Mouse (Mus musculus): Measurements from ENCODE around the gene Gpr37l1. TPM values are rescaled to one million over a fixed set of nuclear protein-coding genes. Genes with fewer than 3 reads are reported as not detected.

Gpr37l1 gene
- polyA plus RNA-seq, 1 experiment from 2014 or later = 0.71 TPM

DNA sequence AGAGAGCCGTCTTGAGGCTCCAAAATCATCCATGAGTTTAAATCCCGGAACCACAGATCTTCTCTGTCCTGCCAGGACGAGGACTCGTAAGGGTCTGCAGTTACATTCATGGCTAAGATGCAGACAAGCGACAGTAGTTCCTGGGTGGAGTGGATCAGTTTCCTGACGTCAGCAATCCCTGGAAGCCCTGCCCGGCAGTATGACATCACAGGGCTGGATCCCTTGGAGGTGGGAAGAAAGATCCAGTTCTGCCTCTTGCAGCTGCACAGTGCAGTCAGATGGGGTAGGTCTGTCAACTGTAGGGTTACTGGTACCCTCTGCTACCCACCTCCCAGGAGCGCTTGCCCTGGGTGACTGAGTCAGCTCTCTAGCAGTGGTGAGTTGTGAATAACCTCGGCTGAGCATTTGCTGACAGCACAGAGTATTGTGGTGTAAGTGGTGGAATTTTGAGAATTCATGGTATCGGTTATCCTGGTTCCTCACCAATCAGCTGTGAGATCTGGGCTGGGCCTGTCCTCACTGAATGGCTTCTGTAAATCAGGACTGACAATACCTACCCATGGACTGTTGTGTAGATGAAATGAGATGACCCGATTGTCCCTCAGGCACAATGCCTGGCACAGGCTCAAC, 16.6 kb upstream of the Gpr37l1 start:
- 61% methylated on average over 11 of the region's 11 CpGs for WGBS
- Histone ChIP-seq H3K9me3 (ENCODE audit: control insufficient read depth, low read length) (no peaks in the 10 kb centered on the region), H3K27me3 (replicated peaks; ENCODE audit: control insufficient read depth, insufficient read depth, low read length) (no peaks in the 10 kb centered on the region), H3K27ac (ENCODE audit: low read length) (peak overlapping the region; percentile 88), H3K4me1 (ENCODE audit: control insufficient read depth, insufficient read depth, low read length) (peaks cover 33% of the 10 kb centered on the region), H3K36me3 (ENCODE audit: control insufficient read depth, insufficient read depth, low read length) (no peaks in the 10 kb centered on the region), H3K9ac (ENCODE audit: low read depth, low read length) (peak overlapping the region; percentile 24; the same call in 1 of the 2 replicates), H3K4me3 (ENCODE audit: low read length) (no peak overlapping the region), H3K4me2 (ENCODE audit: low read depth, low read length) (0 out of 2 replicates have a peak overlapping the region, but pooled peaks have one; percentile 4)
- peak; percentile 14; the same call in 1 of the 2 replicates for ATAC-seq

DNA sequence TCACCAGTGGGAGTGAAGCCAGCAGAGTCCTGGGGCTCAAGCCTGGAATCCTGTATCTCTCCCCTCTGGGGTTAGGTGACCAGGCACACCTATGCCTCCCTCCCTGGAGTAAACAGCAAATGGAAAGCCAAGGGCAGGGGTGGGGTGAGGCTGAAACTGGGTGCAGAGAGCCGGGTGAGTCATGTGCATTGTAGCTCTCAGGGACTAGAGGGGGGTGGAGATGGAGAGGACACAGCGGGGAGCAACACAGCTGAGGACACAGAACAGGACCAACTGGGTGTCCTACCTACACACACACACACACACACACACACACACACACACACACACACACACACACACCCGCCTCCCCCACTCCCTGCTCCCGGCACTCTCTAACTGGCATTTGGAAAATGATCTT, 16.0 kb upstream of the Gpr37l1 start:
- Histone ChIP-seq H3K4me1 (ENCODE audit: control insufficient read depth, insufficient read depth, low read length) (peaks cover 33% of the 10 kb centered on the region), H3K27me3 (replicated peaks; ENCODE audit: control insufficient read depth, insufficient read depth, low read length) (no peaks in the 10 kb centered on the region), H3K4me2 (ENCODE audit: low read depth, low read length) (peak overlapping the region; percentile 26; the same call in 1 of the 2 replicates), H3K4me3 (ENCODE audit: low read length) (no peak overlapping the region), H3K36me3 (ENCODE audit: control insufficient read depth, insufficient read depth, low read length) (no peaks in the 10 kb centered on the region), H3K9ac (ENCODE audit: low read depth, low read length) (peak overlapping the region; percentile 48), H3K27ac (ENCODE audit: low read length) (peak overlapping the region; percentile 88), H3K9me3 (ENCODE audit: control insufficient read depth, low read length) (no peaks in the 10 kb centered on the region)
- 53% methylated on average over 4 of the region's 4 CpGs for WGBS
- peak; percentile 75 for ATAC-seq

DNA sequence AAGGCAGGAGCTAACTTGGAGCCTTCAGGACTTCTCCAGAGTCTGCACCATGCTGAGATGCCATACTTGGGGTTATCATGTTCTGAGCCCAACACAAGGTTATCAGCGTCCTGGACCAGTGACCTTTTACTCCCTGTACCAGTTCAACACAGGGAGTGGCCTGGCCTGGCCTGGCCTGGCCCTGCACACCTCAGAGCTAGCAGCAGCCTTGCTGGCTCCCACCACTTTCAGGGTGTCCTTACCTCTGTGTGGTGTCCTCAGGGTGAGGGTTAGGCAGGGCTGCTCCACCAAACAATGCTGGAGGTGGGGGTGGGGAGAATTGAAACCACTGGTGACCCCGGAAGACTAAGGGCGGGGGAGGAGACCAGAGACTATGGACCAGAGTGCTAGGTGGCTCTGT, 15.5 kb upstream of the Gpr37l1 start:
- Histone ChIP-seq H3K36me3 (ENCODE audit: control insufficient read depth, insufficient read depth, low read length) (no peaks in the 10 kb centered on the region), H3K4me3 (ENCODE audit: low read length) (no peak overlapping the region), H3K9me3 (ENCODE audit: control insufficient read depth, low read length) (no peaks in the 10 kb centered on the region), H3K27ac (ENCODE audit: low read length) (peak overlapping the region; percentile 88), H3K9ac (ENCODE audit: low read depth, low read length) (peak overlapping the region; percentile 48), H3K27me3 (replicated peaks; ENCODE audit: control insufficient read depth, insufficient read depth, low read length) (no peaks in the 10 kb centered on the region), H3K4me1 (ENCODE audit: control insufficient read depth, insufficient read depth, low read length) (peaks cover 33% of the 10 kb centered on the region), H3K4me2 (ENCODE audit: low read depth, low read length) (peak overlapping the region; percentile 26; the same call in 1 of the 2 replicates)
- ATAC-seq = peak; percentile 28
- 58% methylated on average over 3 of the region's 3 CpGs for WGBS

DNA sequence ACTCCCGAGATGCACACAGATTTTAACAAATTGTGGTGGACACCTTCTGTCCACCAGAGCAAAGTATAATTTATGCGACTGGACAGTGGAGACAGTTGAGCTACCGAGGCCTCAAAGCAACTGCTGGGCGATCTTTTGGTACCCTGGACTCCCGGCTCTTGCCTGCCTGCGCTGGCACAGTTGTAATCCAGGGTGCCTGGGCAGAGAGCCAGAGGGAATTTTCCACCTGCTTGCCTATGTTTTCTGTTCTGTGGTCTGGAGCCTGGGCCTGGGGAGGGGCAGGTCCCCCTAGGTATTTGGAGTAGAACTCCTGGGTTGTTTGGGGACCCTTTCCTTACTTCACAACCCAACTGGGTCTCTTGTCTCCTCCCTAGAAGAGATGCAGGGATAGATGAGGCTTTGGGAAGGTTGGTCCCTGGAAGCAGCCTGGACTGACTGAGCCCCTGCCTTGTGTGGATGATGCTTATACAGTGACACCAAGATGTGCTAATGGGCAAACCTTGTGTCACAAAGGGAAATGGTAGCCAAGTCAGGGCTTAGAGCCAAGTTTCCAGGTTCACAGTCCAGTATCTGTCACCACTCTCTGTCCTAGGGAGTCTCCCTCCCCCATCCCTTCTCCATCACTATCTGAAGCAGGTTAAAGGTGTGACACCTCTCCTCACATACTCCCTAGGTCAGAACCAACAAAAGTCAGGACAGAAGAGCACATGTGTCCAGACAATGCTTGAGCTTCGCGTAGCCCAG, 14.6 kb upstream of the Gpr37l1 start:
- ATAC-seq = no peak
- 85% methylated on average over 8 of the region's 8 CpGs for whole genome bisulfite sequencing
- no peak overlapping the region for H3K4me2 ChIP-seq (ENCODE audit: low read depth, low read length)
- H3K9ac ChIP-seq (ENCODE audit: low read depth, low read length) = no peak overlapping the region
- H3K27me3 ChIP-seq (replicated peaks; ENCODE audit: control insufficient read depth, insufficient read depth, low read length) = no peaks in the 10 kb centered on the region
- H3K27ac ChIP-seq (ENCODE audit: low read length) = peak overlapping the region; percentile 88
- H3K9me3 ChIP-seq (ENCODE audit: control insufficient read depth, low read length) = 0 out of 2 replicates have a peak, but pooled peaks cover 4% of the 10 kb centered on the region
- no peaks in the 10 kb centered on the region for H3K36me3 ChIP-seq (ENCODE audit: control insufficient read depth, insufficient read depth, low read length)
- H3K4me1 ChIP-seq (ENCODE audit: control insufficient read depth, insufficient read depth, low read length) = peaks cover 33% of the 10 kb centered on the region
- H3K4me3 ChIP-seq (ENCODE audit: low read length) = no peak overlapping the region

DNA sequence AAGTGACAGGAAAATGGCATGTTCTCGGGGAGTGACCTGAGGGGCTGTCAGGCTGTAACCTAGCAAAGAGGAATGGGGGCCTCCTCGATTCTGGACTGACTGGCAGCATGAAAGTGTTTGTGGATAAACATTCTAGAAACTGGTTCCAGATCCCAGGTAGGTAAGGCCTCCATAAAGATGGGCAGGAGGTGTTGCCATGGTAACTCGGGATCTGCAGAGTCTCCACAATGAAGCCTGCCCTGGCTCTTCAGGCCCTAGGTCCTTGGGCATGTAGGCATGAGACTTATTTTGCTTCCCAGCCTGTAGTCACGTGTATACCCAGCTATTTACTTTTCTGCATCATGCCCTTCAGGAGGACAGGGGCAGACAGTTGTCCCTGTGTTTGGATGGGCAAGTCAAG, 13.8 kb upstream of the Gpr37l1 start:
- Histone ChIP-seq H3K4me2 (ENCODE audit: low read depth, low read length) (no peak overlapping the region), H3K4me1 (ENCODE audit: control insufficient read depth, insufficient read depth, low read length) (peaks cover 33% of the 10 kb centered on the region), H3K27ac (ENCODE audit: low read length) (peak overlapping the region; percentile 82), H3K9ac (ENCODE audit: low read depth, low read length) (no peak overlapping the region; the same call in 1 of the 2 replicates), H3K36me3 (ENCODE audit: control insufficient read depth, insufficient read depth, low read length) (no peaks in the 10 kb centered on the region), H3K9me3 (ENCODE audit: control insufficient read depth, low read length) (0 out of 2 replicates have a peak, but pooled peaks cover 4% of the 10 kb centered on the region), H3K27me3 (replicated peaks; ENCODE audit: control insufficient read depth, insufficient read depth, low read length) (no peaks in the 10 kb centered on the region), H3K4me3 (ENCODE audit: low read length) (no peak overlapping the region)
- WGBS = 60% methylated on average over 4 of the region's 4 CpGs
- ATAC-seq = no peak

DNA sequence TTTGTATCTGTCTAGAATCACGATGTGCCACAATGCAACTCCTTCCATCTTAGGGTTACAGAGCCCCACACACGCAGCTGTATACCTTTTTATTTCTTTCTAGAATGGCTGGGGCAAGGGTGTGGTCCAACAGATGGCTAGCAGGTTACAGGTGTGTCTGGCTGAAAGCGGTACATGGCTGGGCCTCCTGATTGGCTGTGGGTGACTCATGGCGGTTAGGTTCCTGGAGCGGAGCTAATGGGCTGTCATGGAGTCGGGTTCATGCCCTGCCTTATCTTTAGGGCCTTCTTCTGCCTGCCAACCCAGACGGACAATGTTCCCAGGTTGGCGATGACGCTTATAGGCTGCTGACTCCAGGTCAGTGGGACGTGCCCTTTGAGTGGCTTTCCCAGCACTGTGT, 13.3 kb upstream of the Gpr37l1 start:
- WGBS = 55% methylated on average over 10 of the region's 10 CpGs
- peak; percentile 80 for ATAC-seq
- no peak overlapping the region for H3K4me2 ChIP-seq (ENCODE audit: low read depth, low read length)
- H3K9ac ChIP-seq (ENCODE audit: low read depth, low read length) = no peak overlapping the region
- peak overlapping the region; percentile 82 for H3K27ac ChIP-seq (ENCODE audit: low read length)
- H3K9me3 ChIP-seq (ENCODE audit: control insufficient read depth, low read length) = 0 out of 2 replicates have a peak, but pooled peaks cover 4% of the 10 kb centered on the region
- no peaks in the 10 kb centered on the region for H3K36me3 ChIP-seq (ENCODE audit: control insufficient read depth, insufficient read depth, low read length)
- H3K27me3 ChIP-seq (replicated peaks; ENCODE audit: control insufficient read depth, insufficient read depth, low read length) = no peaks in the 10 kb centered on the region
- peaks cover 33% of the 10 kb centered on the region for H3K4me1 ChIP-seq (ENCODE audit: control insufficient read depth, insufficient read depth, low read length)
- H3K4me3 ChIP-seq (ENCODE audit: low read length) = no peak overlapping the region

DNA sequence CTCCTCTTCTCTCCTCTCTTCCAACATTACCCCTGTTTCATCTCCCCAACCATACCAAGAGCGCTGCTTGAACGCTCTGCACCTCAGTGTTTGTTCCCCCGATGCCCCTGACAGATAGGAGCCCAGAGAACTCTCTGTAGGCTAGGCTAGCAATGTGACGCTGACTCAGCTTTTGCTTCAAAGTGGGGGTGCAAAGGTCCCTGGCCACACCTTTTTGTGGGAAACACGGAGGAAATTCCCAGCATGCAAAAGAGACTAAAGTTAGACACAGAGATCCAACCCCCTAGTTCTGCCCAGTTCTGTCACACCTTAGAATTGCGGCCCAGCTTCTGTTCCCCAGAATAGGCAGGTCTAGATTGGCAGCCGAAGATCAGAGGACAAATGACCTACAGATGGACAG, 11.4 kb upstream of the Gpr37l1 start:
- Histone ChIP-seq H3K9me3 (ENCODE audit: control insufficient read depth, low read length) (0 out of 2 replicates have a peak, but pooled peaks cover 4% of the 10 kb centered on the region), H3K27me3 (replicated peaks; ENCODE audit: control insufficient read depth, insufficient read depth, low read length) (no peaks in the 10 kb centered on the region), H3K4me3 (ENCODE audit: low read length) (no peak overlapping the region), H3K4me2 (ENCODE audit: low read depth, low read length) (no peak overlapping the region), H3K4me1 (ENCODE audit: control insufficient read depth, insufficient read depth, low read length) (peaks cover 34% of the 10 kb centered on the region), H3K9ac (ENCODE audit: low read depth, low read length) (no peak overlapping the region), H3K36me3 (ENCODE audit: control insufficient read depth, insufficient read depth, low read length) (no peaks in the 10 kb centered on the region), H3K27ac (ENCODE audit: low read length) (peak overlapping the region; percentile 81)
- peak; percentile 25 for ATAC-seq
- WGBS = 64% methylated on average over 7 of the region's 7 CpGs

DNA sequence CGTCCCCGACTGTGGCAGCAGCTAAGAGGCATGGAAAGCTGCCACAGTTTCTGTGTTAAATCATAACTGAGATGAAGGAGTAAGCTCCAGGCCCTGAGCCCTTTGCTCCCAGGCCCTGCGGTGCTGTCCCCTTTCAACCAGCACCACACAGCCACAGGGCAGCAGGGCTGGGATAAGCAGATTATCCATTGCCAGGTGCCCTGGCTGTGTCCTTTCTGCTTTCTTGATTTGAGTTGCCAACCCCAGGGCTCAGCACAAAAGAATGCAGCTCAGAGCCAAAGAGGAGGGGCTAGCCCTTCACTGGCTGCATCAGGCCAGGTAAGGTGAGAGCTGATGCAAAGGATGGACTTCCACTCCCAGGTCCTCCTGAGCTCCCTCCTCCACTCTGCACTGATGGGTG, 10.2 kb upstream of the Gpr37l1 start:
- ATAC-seq = no peak

DNA sequence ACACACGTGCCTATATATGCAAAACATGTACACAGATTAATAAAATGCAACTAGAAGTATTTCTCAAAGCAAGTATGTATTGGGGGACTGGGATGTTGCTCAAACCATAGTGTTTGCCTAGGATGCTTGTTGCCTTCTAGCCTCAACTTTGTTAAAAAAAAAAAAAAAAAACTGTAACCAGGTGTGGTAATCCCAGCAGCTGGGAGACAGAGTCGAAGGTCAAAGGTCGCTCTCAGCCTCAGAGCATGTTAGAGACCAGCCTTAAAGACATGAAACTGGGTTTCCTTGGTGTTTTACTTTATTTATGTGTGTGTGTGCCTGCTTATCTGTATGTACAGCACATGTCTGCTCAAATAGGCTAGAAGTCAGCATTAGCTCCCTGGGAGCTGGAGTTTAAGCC, 7.7 kb upstream of the Gpr37l1 start:
- Histone ChIP-seq H3K27ac (ENCODE audit: low read length) (peak overlapping the region; percentile 52; the same call in 1 of the 2 replicates), H3K9ac (ENCODE audit: low read depth, low read length) (no peak overlapping the region), H3K27me3 (replicated peaks; ENCODE audit: control insufficient read depth, insufficient read depth, low read length) (no peaks in the 10 kb centered on the region), H3K9me3 (ENCODE audit: control insufficient read depth, low read length) (0 out of 2 replicates have a peak, but pooled peaks cover 4% of the 10 kb centered on the region), H3K4me1 (ENCODE audit: control insufficient read depth, insufficient read depth, low read length) (peaks cover 14% of the 10 kb centered on the region), H3K36me3 (ENCODE audit: control insufficient read depth, insufficient read depth, low read length) (no peaks in the 10 kb centered on the region), H3K4me2 (ENCODE audit: low read depth, low read length) (no peak overlapping the region), H3K4me3 (ENCODE audit: low read length) (no peak overlapping the region)
- WGBS = 76% methylated on average over 3 of the region's 3 CpGs
- ATAC-seq = no peak

More for the DNA sequence above, 10.2 kb upstream of the Gpr37l1 start:
- Histone ChIP-seq H3K9ac (ENCODE audit: low read depth, low read length) (no peak overlapping the region), H3K4me3 (ENCODE audit: low read length) (no peak overlapping the region), H3K27me3 (replicated peaks; ENCODE audit: control insufficient read depth, insufficient read depth, low read length) (no peaks in the 10 kb centered on the region), H3K4me2 (ENCODE audit: low read depth, low read length) (no peak overlapping the region), H3K9me3 (ENCODE audit: control insufficient read depth, low read length) (0 out of 2 replicates have a peak, but pooled peaks cover 4% of the 10 kb centered on the region), H3K27ac (ENCODE audit: low read length) (no peak overlapping the region), H3K4me1 (ENCODE audit: control insufficient read depth, insufficient read depth, low read length) (peaks cover 24% of the 10 kb centered on the region), H3K36me3 (ENCODE audit: control insufficient read depth, insufficient read depth, low read length) (no peaks in the 10 kb centered on the region)
- WGBS = 93% methylated on average over 3 of the region's 3 CpGs
